Mouse (Mus musculus) lung, adult 2 months (tissue): ENCODE measurements around the gene Rnf11. TPM values are rescaled to one million over a fixed set of nuclear protein-coding genes. Genes with fewer than 3 reads are reported as not detected.

Experiments used
- DNase-seq: peaks from one replicate; pipeline ENCODE4 v3.0.0; 2022
- H3K4me1 ChIP-seq: fragments of 200-500 bp; 2 replicates; pipeline ENCODE4 v1.6.1; 2011; ENCODE audit warnings: low read length; ENCODE audit not compliant: control insufficient read depth, insufficient read depth
- H3K4me3 ChIP-seq: fragments of 200-500 bp; replicated peaks from 2 replicates; pipeline ENCODE3; 2011; ENCODE audit warnings: low read depth, mild to moderate bottlenecking, control low read depth, low read length; ENCODE audit errors: extremely low read depth
- CTCF ChIP-seq: fragments of 200-500 bp; IDR thresholded peaks from 2 replicates; pipeline ENCODE4 v1.5.1; 2011; ENCODE audit warnings: mild to moderate bottlenecking, low read length, control low read depth; ENCODE audit not compliant: insufficient read depth
- POLR2A ChIP-seq: fragments of 200-500 bp; IDR thresholded peaks from 2 replicates; pipeline ENCODE4 v1.6.1; 2011; ENCODE audit warnings: low read depth, mild to moderate bottlenecking, control low read depth, low read length, borderline replicate concordance; ENCODE audit errors: extremely low read depth
- WGBS: fragments of 180-500 bp; shearing (Covaris S2); methylation state at CpG from one replicate; pipeline ENCODE4 v1.1.7; 2018; 5-methylcytosine and 5-hydroxymethylcytosine counted together
- polyA plus RNA-seq: library from polyadenylated mRNA; depleted of rRNA; stranded (reverse); fragments of >200 nt; gene quantifications from 2 replicates; pipeline ENCODE4 v1.2.3, GENCODE M21; 2012; rRNA removed

Rnf11 gene
- 39.6 and 44.5 TPM in 2 replicates for polyA plus RNA-seq

GRCm38 (mm10) chr4:109484621-109485020, at the start of gene Rnf11:
TSS of gene Rnf11 (minus strand) at chr4:109484728.
- DNase-seq: no peak
- no peak within 1 kb of the TSS for H3K4me3 ChIP-seq
- 66% methylated on average over 3 of the region's 3 CpGs for WGBS
- no peaks in the 10 kb centered on the region for H3K4me1 ChIP-seq
- TF ChIP-seq POLR2A (no peak), CTCF (no peak)

GRCm38 (mm10) chr4:109531111-109531510, 46.6 kb upstream of the Rnf11 start, which contains the start of gene 4930522H14Rik:
TSS of gene 4930522H14Rik (minus strand) at chr4:109531297.
- no peak for DNase-seq
- Histone ChIP-seq H3K4me1 (no peaks in the 10 kb centered on the region), H3K4me3 (no peak within 1 kb of the TSS)
- WGBS: 96% methylated on average over 2 of the region's 2 CpGs
- TF ChIP-seq POLR2A: no peak
- no peak for TF ChIP-seq CTCF

GRCm38 (mm10) chr4:109530245-109530816, 45.8 kb upstream of the Rnf11 start:
- H3K4me3 ChIP-seq: no peak overlapping the region
- WGBS: 77% methylated on average over 15 of the region's 15 CpGs
- no peak for DNase-seq
- no peak for TF ChIP-seq CTCF
- no peak for TF ChIP-seq POLR2A
- no peaks in the 10 kb centered on the region for H3K4me1 ChIP-seq

DNA sequence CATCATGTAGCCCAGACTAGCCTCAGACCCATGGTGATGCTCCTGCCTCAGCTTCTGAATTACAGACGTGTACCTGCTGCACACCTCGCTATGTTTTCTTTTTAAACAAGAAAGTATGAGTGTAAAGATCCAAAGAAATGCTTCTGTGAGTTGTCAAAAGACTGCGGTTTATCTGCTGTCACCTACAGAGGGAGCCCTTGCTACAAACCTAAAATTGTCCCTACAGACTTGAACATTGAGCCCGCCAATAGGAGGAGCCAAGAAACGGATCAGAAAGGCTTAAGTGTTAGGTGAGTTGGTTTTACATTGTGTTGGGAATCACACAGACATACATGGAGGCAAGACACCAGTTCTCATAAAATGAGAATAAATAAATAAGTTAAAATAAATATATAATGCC, 20.4 kb upstream of the Rnf11 start:
- DNase-seq: peak; percentile 27
- Histone ChIP-seq H3K4me1 (no peaks in the 10 kb centered on the region), H3K4me3 (no peak overlapping the region)
- TF ChIP-seq CTCF (peak; percentile 17; the same call in 1 of the 2 replicates), POLR2A (no peak)
- 3% methylated on average over 5 of the region's 5 CpGs for WGBS

GRCm38 (mm10) chr4:109498476-109498875, 13.9 kb upstream of the Rnf11 start:
- TF ChIP-seq CTCF (no peak), POLR2A (no peak)
- Histone ChIP-seq H3K4me1 (no peaks in the 10 kb centered on the region), H3K4me3 (no peak overlapping the region)
- DNase-seq: no peak
- 51% methylated on average over 11 of the region's 11 CpGs for WGBS

DNA sequence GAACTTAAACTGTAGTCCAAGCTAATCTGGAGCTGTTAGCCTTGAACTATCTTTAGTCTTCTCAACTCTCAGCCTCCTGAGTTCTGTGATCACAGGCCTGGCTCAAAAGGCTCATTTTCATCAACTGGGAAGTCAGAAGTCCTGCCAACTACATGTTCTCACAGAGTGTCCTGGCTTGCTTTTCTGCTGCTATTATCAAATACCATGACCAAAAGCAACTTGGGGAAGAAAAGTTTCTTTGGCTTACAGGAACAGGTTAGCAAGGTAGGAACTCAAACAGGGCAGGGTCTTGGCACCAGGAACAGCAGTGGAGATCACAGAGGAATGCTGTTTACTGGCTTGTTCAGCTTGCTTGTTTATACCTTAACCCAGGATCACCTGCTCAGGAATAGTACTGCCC, 9.1 kb upstream of the Rnf11 start:
- no peak for DNase-seq
- TF ChIP-seq CTCF: no peak
- no peak for TF ChIP-seq POLR2A
- H3K4me3 ChIP-seq: no peak overlapping the region
- no peaks in the 10 kb centered on the region for H3K4me1 ChIP-seq

DNA sequence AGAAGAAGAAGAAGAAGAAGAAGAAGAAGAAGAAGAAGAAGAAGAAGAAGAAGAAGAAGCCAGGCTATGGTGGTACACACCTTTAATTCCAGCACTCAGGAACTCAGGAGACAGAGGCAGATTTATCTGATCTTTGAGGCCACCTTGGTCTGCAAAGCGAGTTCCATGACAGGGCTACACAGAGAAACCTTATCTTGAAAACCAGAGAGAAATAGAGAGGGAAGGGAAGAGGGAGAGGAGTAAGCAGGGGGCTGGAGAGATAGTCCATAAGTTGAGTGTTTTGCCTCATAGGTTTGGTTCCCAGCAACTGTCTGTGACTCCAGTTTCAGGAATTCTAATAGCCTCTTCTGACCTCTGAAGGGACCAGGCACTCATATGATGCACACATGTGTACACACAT, 4.3 kb upstream of the Rnf11 start:
- TF ChIP-seq CTCF: no peak
- Histone ChIP-seq H3K4me3 (no peak overlapping the region), H3K4me1 (no peaks in the 10 kb centered on the region)
- DNase-seq: no peak
- 52% methylated on average over 1 of the region's 1 CpGs for WGBS

DNA sequence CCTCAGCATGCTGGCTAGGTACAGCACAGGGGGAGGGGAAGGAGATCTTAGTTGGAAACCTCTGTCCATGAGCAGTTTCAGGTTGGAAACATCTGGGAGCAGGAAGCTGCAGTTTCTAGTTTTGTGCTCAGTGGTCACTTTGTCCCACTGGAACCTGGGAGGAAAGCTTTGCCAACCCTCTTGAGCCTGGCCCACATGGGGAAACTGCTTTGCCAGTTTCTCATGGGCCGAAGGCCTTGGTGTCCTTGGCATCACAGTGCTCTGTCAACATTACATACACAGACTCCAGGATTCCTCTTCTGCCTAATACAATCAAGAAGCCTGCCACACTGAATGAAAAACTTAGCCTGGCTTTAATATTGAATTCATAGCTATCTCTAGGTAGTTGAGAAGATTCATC, 1.8 kb downstream of the Rnf11 start:
- WGBS: 85% methylated on average over 1 of the region's 1 CpGs
- Histone ChIP-seq H3K4me1 (no peaks in the 10 kb centered on the region), H3K4me3 (no peak overlapping the region)
- no peak for DNase-seq
- no peak for TF ChIP-seq CTCF
- no peak for TF ChIP-seq POLR2A

GRCm38 (mm10) chr4:109481424-109481823, 3.1 kb downstream of the Rnf11 start:
- DNase-seq: no peak
- WGBS: 80% methylated on average over 2 of the region's 2 CpGs
- Histone ChIP-seq H3K4me1 (no peaks in the 10 kb centered on the region), H3K4me3 (no peak overlapping the region)
- no peak for TF ChIP-seq CTCF
- TF ChIP-seq POLR2A: no peak

DNA sequence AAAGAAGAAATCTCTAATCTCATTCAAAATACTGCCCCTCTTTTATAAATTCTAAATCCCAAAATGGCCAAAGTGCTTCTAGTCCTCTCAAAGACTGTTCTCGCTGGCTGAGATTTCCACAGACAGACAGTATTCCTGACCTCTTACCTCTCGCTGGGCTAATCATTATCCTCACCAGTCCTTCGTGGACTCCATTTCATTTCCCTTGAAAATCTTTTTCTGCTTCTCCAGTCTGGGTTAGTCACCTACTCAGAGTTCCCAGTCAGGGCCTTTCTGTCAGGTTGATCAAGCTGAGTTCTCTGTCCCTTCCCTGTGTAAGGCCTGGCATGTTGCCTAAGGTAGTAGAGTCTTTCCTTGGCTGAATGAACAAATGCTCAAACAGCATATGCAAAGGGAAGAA, 7.1 kb downstream of the Rnf11 start:
- TF ChIP-seq CTCF: no peak

More for the DNA sequence above, 7.1 kb downstream of the Rnf11 start:
- 90% methylated on average over 3 of the region's 3 CpGs for WGBS
- peaks cover 11% of the 10 kb centered on the region for H3K4me1 ChIP-seq
- H3K4me3 ChIP-seq: no peak overlapping the region
- no peak for DNase-seq
